In genomic region chr6:48443592-48444309, GRCm38 (mm10) we compare ENCODE assay signal across 7 mouse cellular contexts. TPM values are rescaled to one million over a fixed set of nuclear protein-coding genes. Genes with fewer than 3 reads are reported as not detected.
A peak's percentile ranks its signal among the peaks of the same experiment; 100 is the strongest.
DNase-seq lines count a peak whose midpoint lies in the region; ATAC-seq and TF ChIP-seq lines count a peak whose summit lies in the region.

No protein-coding gene starts in this region.

- WGBS in intestine, embryonic 15.5 days, result 2% methylated on average over 19 of the region's 19 CpGs
- 6% methylated on average over 19 of the region's 19 CpGs for WGBS in small intestine, adult 2 months

- intact Hi-C loops in gastrocnemius, postnatal 36 days (cut with DNase I), result loop anchor here (2.0 kb wide), 2 partner anchors 47 to 61 kb away; no protein-coding TSS in a partner anchor
- intact Hi-C loops in left cerebral cortex, postnatal 25 days (cut with DNase I), result loop anchor here (2.0 kb wide), 3 partner anchors 49 to 97 kb away; partner anchors contain the start of gene Krba1

- peak overlapping the region; percentile 80 for H3K4me2 ChIP-seq in intestine, embryonic 15.5 days (replicated peaks)

- peak; percentile 69 for DNase-seq in adipocyte (ENCODE audit: low spot score)
- DNase-seq in gastrocnemius, postnatal 36 days, result peak; percentile 92 to 95
- DNase-seq in left cerebral cortex, postnatal 25 days (ENCODE audit: low spot score in 2 of 2), result peak; percentile 84 to 88
- DNase-seq in mesoderm, embryonic 11.5 days (ENCODE audit: low read depth, low spot score), result peak; percentile 96

- H3K9me3 ChIP-seq in intestine, embryonic 15.5 days, result no peaks in the 10 kb centered on the region

- H3K27me3 ChIP-seq in intestine, embryonic 15.5 days (replicated peaks), result no peaks in the 10 kb centered on the region
- H3K27me3 ChIP-seq in small intestine, adult 2 months (ENCODE audit: control insufficient read depth, insufficient read depth, low read length), result no peaks in the 10 kb centered on the region

- H3K9ac ChIP-seq in intestine, embryonic 15.5 days, result 0 out of 2 replicates have a peak overlapping the region, but pooled peaks have one; percentile 10

- peaks cover 17% of the 10 kb centered on the region for H3K36me3 ChIP-seq in intestine, embryonic 15.5 days
- H3K36me3 ChIP-seq in small intestine, adult 2 months (ENCODE audit: control insufficient read depth, insufficient read depth, low read length), result peaks cover 5% of the 10 kb centered on the region

- ATAC-seq in common myeloid progenitor, adult 5-6 weeks (replicated peaks; ENCODE audit: low read depth, poor library complexity, severe bottlenecking), result peak; percentile 80
- peak; percentile 91 for ATAC-seq in intestine, embryonic 15.5 days

- TF ChIP-seq CTCF in small intestine, adult 2 months (IDR thresholded peaks at IDR 0.05; ENCODE audit: extremely low read depth, insufficient read length, insufficient replicate concordance, low read depth, low read length), result no peak

- H3K4me3 ChIP-seq in intestine, embryonic 15.5 days (replicated peaks), result peak overlapping the region; percentile 83
- H3K4me3 ChIP-seq in small intestine, adult 2 months (ENCODE audit: low read depth, low read length), result peak overlapping the region; percentile 89

- peak overlapping the region; percentile 95 for H3K27ac ChIP-seq in intestine, embryonic 15.5 days
- peak overlapping the region; percentile 3; the same call in 1 of the 2 replicates for H3K27ac ChIP-seq in small intestine, adult 2 months (ENCODE audit: insufficient read depth, low read depth, low read length)

- peaks cover 16% of the 10 kb centered on the region for H3K4me1 ChIP-seq in intestine, embryonic 15.5 days (replicated peaks)
- H3K4me1 ChIP-seq in small intestine, adult 2 months (ENCODE audit: control insufficient read depth, insufficient read depth, insufficient read length, low read length), result peaks cover 3% of the 10 kb centered on the region

- TF ChIP-seq POLR2A in small intestine, adult 2 months (IDR thresholded peaks at IDR 0.05; ENCODE audit: low read depth, low read length), result 0 out of 2 replicates have a peak, but pooled peaks have one; percentile 29

RNA-seq across cellular contexts. Expression of gene Zfp467, which starts 1.9 kb away (rescaled TPM):
- total RNA-seq in common myeloid progenitor, adult 5-6 weeks (2017), result 1.8 and 2.8 TPM in 2 replicates
- total RNA-seq in gastrocnemius, postnatal 36 days (2021), result 10 to 100 TPM; 38.3 to 42.4 TPM
- polyA plus RNA-seq in intestine, embryonic 15.5 days (2015; fragmentation: Nextera tagmentation; extraction: Ambion mirVana), result 17.2 and 18.4 TPM in 2 replicates
- 10 to 100 TPM; 21.7 to 33.1 TPM for total RNA-seq in left cerebral cortex, postnatal 25 days (2021)
- polyA plus RNA-seq in small intestine, adult 2 months (2012; rRNA removed), result 12.4 and 24.7 TPM in 2 replicates

RNA-seq across cellular contexts. Expression of gene Sspo, which starts 4.3 kb away (rescaled TPM):
- not detected in 2 replicates for total RNA-seq in common myeloid progenitor, adult 5-6 weeks (2017)
- under 1 TPM; 0.39 to 0.54 TPM for total RNA-seq in gastrocnemius, postnatal 36 days (2021)
- 0.54 and 1.1 TPM in 2 replicates for polyA plus RNA-seq in intestine, embryonic 15.5 days (2015; fragmentation: Nextera tagmentation; extraction: Ambion mirVana)
- 1 to 10 TPM in 1 of 2 experiments, under 1 TPM in 1; 0.80 to 1.2 TPM for total RNA-seq in left cerebral cortex, postnatal 25 days (2021)
- polyA plus RNA-seq in small intestine, adult 2 months (2012; rRNA removed), result 0.98 and 3.0 TPM in 2 replicates

RNA-seq across cellular contexts. Expression of gene Krba1, which starts 48.4 kb away (rescaled TPM):
- 4.8 and 6.6 TPM in 2 replicates for total RNA-seq in common myeloid progenitor, adult 5-6 weeks (2017)
- 10 to 100 TPM; 13.7 to 16.2 TPM for total RNA-seq in gastrocnemius, postnatal 36 days (2021)
- polyA plus RNA-seq in intestine, embryonic 15.5 days (2015; fragmentation: Nextera tagmentation; extraction: Ambion mirVana), result 14.2 and 17.5 TPM in 2 replicates
- 10 to 100 TPM; 42.6 to 44.2 TPM for total RNA-seq in left cerebral cortex, postnatal 25 days (2021)
- 4.4 and 13.5 TPM in 2 replicates for polyA plus RNA-seq in small intestine, adult 2 months (2012; rRNA removed)

Comparison
In these comparisons a context has a peak if more than half of its experiments do, and no peak if none do; other contexts are left out.
1. Peak in every context shown above with its lines: DNase-seq, ATAC-seq, H3K4me3 ChIP-seq and H3K27ac ChIP-seq.